Mouse (Mus musculus): ENCODE data around the gene Atad5. TPM values are rescaled to one million over a fixed set of nuclear protein-coding genes. Genes with fewer than 3 reads are reported as not detected.

The Atad5 gene
- polyA plus RNA-seq, 1 experiment from 2014 or later: 17.7 TPM

DNA sequence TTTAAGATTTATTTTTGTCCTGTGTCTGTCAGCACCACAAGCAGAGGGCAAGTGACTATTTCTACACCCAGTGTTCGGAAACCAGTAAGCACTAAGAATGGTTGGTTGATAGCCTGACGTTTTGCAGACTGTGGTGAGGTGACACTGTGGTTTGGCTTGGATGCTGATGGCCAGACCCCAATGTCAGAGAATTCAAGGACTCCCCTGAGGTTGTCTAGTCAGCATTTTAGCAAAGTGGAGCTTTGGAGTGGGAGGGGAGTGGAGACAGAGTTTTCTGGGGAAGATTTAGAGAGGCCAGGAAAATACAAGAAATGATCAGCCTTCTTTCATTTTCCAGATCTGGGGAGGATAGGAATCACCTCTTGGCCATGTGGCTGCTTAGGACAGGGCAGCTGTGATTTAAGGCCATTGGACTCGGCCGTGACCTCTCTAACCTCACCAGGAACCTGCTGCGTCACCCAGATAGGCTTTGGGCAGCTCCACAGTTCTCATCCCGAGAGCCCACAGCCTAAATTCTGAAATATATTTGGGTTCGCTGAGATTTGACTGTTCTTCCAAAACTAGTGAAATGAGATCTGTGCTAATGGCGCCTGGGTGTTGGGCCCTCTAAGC lies 60.3 kb downstream of the Atad5 start:
- peaks cover 17% of the 10 kb centered on the region for H3K27me3 ChIP-seq (ENCODE audit: control insufficient read depth, insufficient read depth, low read length)
- no peak overlapping the region for H3K4me3 ChIP-seq (ENCODE audit: low read depth, low read length)
- H3K9ac ChIP-seq (ENCODE audit: low read depth, low read length): no peak overlapping the region
- H3K27ac ChIP-seq (ENCODE audit: low read depth, low read length): no peak overlapping the region
- DNase-seq (ENCODE audit: low spot score): no peak
- no peak overlapping the region for H3K4me2 ChIP-seq (replicated peaks; ENCODE audit: low read depth, low read length)
- no peaks in the 10 kb centered on the region for H3K4me1 ChIP-seq (replicated peaks; ENCODE audit: control insufficient read depth, insufficient read depth, low read length)
- 87% methylated on average over 8 of the region's 8 CpGs for WGBS
- H3K36me3 ChIP-seq (ENCODE audit: control insufficient read depth, insufficient read depth, low read length): no peaks in the 10 kb centered on the region
- no peak for ATAC-seq (ENCODE audit: low FRiP score)
- no peaks in the 10 kb centered on the region for H3K9me3 ChIP-seq (ENCODE audit: control insufficient read depth, low read length)

DNA sequence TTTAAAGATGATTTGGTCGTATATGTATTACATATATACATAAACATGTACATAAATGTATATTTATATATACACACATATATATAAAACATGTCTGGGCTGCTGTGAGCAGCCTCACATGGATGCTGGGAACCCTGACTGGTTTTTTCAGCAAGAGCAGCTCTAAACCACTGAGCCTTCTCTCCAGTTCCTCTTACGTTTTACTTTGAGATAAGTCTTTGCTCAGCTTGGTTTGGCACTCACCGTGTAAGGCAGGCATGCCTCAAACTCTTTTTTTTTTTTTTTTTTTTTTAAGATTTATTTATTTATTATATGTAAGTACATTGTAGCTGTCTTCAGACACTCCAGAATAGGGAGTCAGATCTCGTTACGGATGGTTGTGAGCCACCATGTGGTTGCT lies 61.4 kb downstream of the Atad5 start:
- Histone ChIP-seq H3K9ac (ENCODE audit: low read depth, low read length) (no peak overlapping the region), H3K9me3 (ENCODE audit: control insufficient read depth, low read length) (no peaks in the 10 kb centered on the region), H3K4me1 (replicated peaks; ENCODE audit: control insufficient read depth, insufficient read depth, low read length) (no peaks in the 10 kb centered on the region), H3K36me3 (ENCODE audit: control insufficient read depth, insufficient read depth, low read length) (no peaks in the 10 kb centered on the region), H3K4me3 (ENCODE audit: low read depth, low read length) (no peak overlapping the region), H3K4me2 (replicated peaks; ENCODE audit: low read depth, low read length) (no peak overlapping the region), H3K27ac (ENCODE audit: low read depth, low read length) (no peak overlapping the region), H3K27me3 (ENCODE audit: control insufficient read depth, insufficient read depth, low read length) (peaks cover 26% of the 10 kb centered on the region)
- DNase-seq (ENCODE audit: low spot score): no peak
- no peak for ATAC-seq (ENCODE audit: low FRiP score)
- WGBS: 81% methylated on average over 5 of the region's 5 CpGs

DNA sequence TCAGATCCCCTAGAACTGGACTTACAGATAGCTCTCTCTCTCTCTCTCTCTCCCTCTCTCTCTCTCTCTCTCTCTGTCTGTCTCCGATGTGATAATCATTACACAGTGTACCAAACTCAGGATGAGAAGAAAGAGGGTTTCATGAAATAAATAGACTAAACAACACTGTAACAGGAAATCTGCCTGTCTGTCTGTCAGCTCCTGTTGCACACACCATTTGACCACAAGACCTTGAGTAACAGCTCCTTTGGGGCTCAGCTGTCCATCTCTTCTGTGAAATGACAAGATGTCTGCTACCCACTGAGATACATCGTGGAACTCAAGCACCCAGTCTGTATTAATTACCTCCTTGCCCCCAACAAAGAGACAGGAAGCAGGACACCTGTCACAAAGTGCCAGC lies 62.3 kb downstream of the Atad5 start:
- Histone ChIP-seq H3K4me1 (replicated peaks; ENCODE audit: control insufficient read depth, insufficient read depth, low read length) (no peaks in the 10 kb centered on the region), H3K27me3 (ENCODE audit: control insufficient read depth, insufficient read depth, low read length) (peaks cover 26% of the 10 kb centered on the region), H3K4me2 (replicated peaks; ENCODE audit: low read depth, low read length) (no peak overlapping the region), H3K9ac (ENCODE audit: low read depth, low read length) (no peak overlapping the region), H3K36me3 (ENCODE audit: control insufficient read depth, insufficient read depth, low read length) (no peaks in the 10 kb centered on the region), H3K4me3 (ENCODE audit: low read depth, low read length) (no peak overlapping the region), H3K9me3 (ENCODE audit: control insufficient read depth, low read length) (no peaks in the 10 kb centered on the region), H3K27ac (ENCODE audit: low read depth, low read length) (no peak overlapping the region)
- DNase-seq (ENCODE audit: low spot score) (no peak), ATAC-seq (ENCODE audit: low FRiP score) (no peak)
- 84% methylated on average over 2 of the region's 2 CpGs for WGBS

DNA sequence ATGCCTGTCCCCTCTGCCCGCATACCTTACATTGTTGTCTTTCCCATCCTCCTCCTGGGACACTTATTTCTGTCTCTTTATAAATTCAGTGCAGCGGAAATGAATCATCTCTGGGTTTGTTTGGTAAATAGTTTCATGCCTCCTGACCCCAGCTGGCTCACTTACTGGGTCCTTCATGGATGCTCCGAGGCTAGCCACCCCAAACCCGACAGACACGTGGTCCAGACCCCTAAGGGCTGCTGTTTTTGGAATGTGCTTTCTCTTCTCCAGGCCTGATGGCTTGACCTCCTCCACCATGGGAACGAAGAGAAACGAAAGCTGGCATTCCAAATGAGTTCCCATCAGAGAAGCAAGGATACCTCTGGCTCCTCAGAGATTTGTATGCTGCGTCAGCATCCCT lies 63.2 kb downstream of the Atad5 start:
- WGBS: 81% methylated on average over 8 of the region's 8 CpGs
- DNase-seq (ENCODE audit: low spot score): no peak
- H3K4me1 ChIP-seq (replicated peaks; ENCODE audit: control insufficient read depth, insufficient read depth, low read length): no peaks in the 10 kb centered on the region
- H3K4me2 ChIP-seq (replicated peaks; ENCODE audit: low read depth, low read length): no peak overlapping the region
- H3K27me3 ChIP-seq (ENCODE audit: control insufficient read depth, insufficient read depth, low read length): peaks cover 26% of the 10 kb centered on the region
- no peak overlapping the region for H3K27ac ChIP-seq (ENCODE audit: low read depth, low read length)
- no peaks in the 10 kb centered on the region for H3K9me3 ChIP-seq (ENCODE audit: control insufficient read depth, low read length)
- H3K36me3 ChIP-seq (ENCODE audit: control insufficient read depth, insufficient read depth, low read length): no peaks in the 10 kb centered on the region
- no peak for ATAC-seq (ENCODE audit: low FRiP score)
- H3K9ac ChIP-seq (ENCODE audit: low read depth, low read length): no peak overlapping the region
- no peak overlapping the region for H3K4me3 ChIP-seq (ENCODE audit: low read depth, low read length)

DNA sequence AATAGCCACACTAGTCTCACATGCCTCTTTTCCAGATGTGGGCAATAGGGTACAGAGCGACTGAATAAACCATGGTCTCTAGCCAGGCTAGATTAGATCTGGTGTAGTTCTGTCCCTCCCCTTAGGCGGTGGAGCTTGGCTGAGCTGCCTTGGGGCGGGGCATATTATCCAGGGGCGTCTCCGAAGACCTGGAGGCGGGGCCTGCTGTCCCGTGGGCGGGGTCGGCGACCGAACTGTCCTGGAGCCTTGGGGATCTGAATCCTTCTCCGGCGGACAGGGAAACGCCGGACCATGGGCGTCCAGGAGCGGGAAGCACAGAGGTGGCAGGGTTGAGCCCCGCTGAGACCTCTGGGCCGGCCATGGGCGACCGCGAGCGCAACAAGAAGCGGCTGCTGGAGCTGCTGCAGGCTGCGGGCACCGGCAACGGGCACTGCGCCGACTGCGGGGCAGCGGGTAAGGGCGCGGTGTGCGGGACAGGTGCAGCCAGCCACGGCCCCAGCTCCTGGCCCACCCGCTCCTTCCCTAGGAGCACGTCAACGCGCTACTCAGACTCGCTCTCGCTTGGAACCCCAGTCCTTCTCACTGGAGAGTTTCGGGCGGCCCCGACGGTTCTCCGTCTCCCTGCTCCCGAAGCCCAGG lies 64.8 kb downstream of the Atad5 start, which contains the start of gene Adap2:
Gene Adap2, plus strand, starts transcription at position 249 of the 639 bp plus-strand sequence.
- Histone ChIP-seq H3K4me1 (replicated peaks; ENCODE audit: control insufficient read depth, insufficient read depth, low read length) (no peaks in the 10 kb centered on the region), H3K36me3 (ENCODE audit: control insufficient read depth, insufficient read depth, low read length) (no peaks in the 10 kb centered on the region), H3K9me3 (ENCODE audit: control insufficient read depth, low read length) (no peaks in the 10 kb centered on the region), H3K27me3 (ENCODE audit: control insufficient read depth, insufficient read depth, low read length) (peaks cover 26% of the 10 kb centered on the region), H3K9ac (ENCODE audit: low read depth, low read length) (peak within 1 kb of the TSS; percentile 40), H3K27ac (ENCODE audit: low read depth, low read length) (no peak within 1 kb of the TSS), H3K4me2 (replicated peaks; ENCODE audit: low read depth, low read length) (peak within 1 kb of the TSS; percentile 60), H3K4me3 (ENCODE audit: low read depth, low read length) (peak within 1 kb of the TSS; percentile 46)
- WGBS: 2% methylated on average over 46 of the region's 47 CpGs
- peak; percentile 64; the same call in 1 of the 2 replicates for ATAC-seq (ENCODE audit: low FRiP score)
- peak; percentile 78 for DNase-seq (ENCODE audit: low spot score)

DNA sequence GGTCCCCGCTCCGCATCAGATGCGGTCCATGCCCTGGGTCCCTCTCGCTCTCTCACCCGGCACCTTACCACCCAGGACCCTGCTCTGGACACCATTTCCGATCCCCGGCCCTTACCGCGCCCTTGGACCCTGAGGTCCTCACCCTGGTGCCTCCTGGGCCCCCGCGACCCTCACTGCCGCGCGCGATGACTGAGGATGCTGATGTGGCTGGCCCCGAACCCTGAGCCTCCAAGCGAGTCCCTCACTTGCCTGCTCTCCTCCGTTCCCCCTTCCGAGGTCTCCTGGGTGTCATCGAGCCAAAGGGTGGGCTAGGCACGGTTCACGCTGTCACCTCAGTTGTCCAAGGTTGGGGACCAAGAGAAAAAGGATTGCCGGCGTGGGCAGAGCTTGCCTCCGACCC lies 65.3 kb downstream of the Atad5 start:
- 23% methylated on average over 25 of the region's 25 CpGs for WGBS
- peaks cover 26% of the 10 kb centered on the region for H3K27me3 ChIP-seq (ENCODE audit: control insufficient read depth, insufficient read depth, low read length)
- no peak overlapping the region for H3K27ac ChIP-seq (ENCODE audit: low read depth, low read length)
- no peak overlapping the region for H3K9ac ChIP-seq (ENCODE audit: low read depth, low read length)
- peak overlapping the region; percentile 46 for H3K4me3 ChIP-seq (ENCODE audit: low read depth, low read length)
- no peak for DNase-seq (ENCODE audit: low spot score)
- no peak for ATAC-seq (ENCODE audit: low FRiP score)
- H3K4me1 ChIP-seq (replicated peaks; ENCODE audit: control insufficient read depth, insufficient read depth, low read length): no peaks in the 10 kb centered on the region
- no peaks in the 10 kb centered on the region for H3K9me3 ChIP-seq (ENCODE audit: control insufficient read depth, low read length)
- peak overlapping the region; percentile 60 for H3K4me2 ChIP-seq (replicated peaks; ENCODE audit: low read depth, low read length)
- H3K36me3 ChIP-seq (ENCODE audit: control insufficient read depth, insufficient read depth, low read length): no peaks in the 10 kb centered on the region

DNA sequence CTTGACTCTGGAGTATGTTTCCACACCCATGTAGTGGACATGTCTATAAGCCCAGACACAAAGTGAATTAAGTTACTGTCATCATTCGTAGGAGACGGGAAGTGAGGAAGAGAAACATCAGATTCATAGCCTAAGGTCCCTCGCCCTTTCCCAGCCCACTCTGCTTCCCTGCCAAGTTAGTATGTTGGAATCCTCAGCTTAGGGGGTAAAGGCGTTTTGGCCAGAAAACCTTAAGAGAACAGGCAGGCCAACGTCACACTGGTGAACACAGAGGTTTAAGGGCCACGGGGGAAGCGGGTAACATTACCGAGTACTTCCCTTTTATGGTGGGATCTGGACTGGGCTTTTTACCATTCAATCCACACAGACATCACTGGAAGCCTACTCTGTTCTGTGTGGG lies 66.3 kb downstream of the Atad5 start:
- Histone ChIP-seq H3K4me3 (ENCODE audit: low read depth, low read length) (no peak overlapping the region), H3K27ac (ENCODE audit: low read depth, low read length) (no peak overlapping the region), H3K4me1 (replicated peaks; ENCODE audit: control insufficient read depth, insufficient read depth, low read length) (no peaks in the 10 kb centered on the region), H3K36me3 (ENCODE audit: control insufficient read depth, insufficient read depth, low read length) (no peaks in the 10 kb centered on the region), H3K4me2 (replicated peaks; ENCODE audit: low read depth, low read length) (no peak overlapping the region), H3K9me3 (ENCODE audit: control insufficient read depth, low read length) (no peaks in the 10 kb centered on the region), H3K9ac (ENCODE audit: low read depth, low read length) (no peak overlapping the region), H3K27me3 (ENCODE audit: control insufficient read depth, insufficient read depth, low read length) (peaks cover 26% of the 10 kb centered on the region)
- WGBS: 91% methylated on average over 8 of the region's 8 CpGs
- DNase-seq (ENCODE audit: low spot score): no peak
- no peak for ATAC-seq (ENCODE audit: low FRiP score)

DNA sequence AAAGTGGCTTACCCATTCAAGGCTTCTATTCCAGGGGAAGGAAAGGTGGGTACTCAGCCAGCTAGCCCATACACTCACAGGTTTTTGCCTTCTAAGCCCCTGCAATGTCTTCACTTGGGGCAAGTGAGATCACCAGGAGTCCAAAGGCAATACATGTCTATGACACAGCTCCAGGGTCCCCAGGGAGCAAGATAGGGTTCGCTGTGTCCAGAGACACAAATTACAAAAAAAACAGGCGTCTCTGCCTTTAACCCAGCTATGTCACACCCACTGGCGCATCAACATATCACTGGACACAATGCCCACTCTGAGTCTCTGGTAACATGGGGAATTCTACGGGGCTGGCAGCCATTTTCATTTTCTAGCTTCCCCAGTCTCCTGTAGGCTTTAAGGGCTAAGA lies 66.8 kb downstream of the Atad5 start:
- Histone ChIP-seq H3K36me3 (ENCODE audit: control insufficient read depth, insufficient read depth, low read length) (no peaks in the 10 kb centered on the region), H3K9ac (ENCODE audit: low read depth, low read length) (no peak overlapping the region), H3K9me3 (ENCODE audit: control insufficient read depth, low read length) (no peaks in the 10 kb centered on the region), H3K27me3 (ENCODE audit: control insufficient read depth, insufficient read depth, low read length) (peaks cover 26% of the 10 kb centered on the region), H3K4me2 (replicated peaks; ENCODE audit: low read depth, low read length) (no peak overlapping the region), H3K4me3 (ENCODE audit: low read depth, low read length) (no peak overlapping the region), H3K4me1 (replicated peaks; ENCODE audit: control insufficient read depth, insufficient read depth, low read length) (no peaks in the 10 kb centered on the region), H3K27ac (ENCODE audit: low read depth, low read length) (no peak overlapping the region)
- 85% methylated on average over 4 of the region's 4 CpGs for WGBS
- ATAC-seq (ENCODE audit: low FRiP score): no peak
- DNase-seq (ENCODE audit: low spot score): no peak

DNA sequence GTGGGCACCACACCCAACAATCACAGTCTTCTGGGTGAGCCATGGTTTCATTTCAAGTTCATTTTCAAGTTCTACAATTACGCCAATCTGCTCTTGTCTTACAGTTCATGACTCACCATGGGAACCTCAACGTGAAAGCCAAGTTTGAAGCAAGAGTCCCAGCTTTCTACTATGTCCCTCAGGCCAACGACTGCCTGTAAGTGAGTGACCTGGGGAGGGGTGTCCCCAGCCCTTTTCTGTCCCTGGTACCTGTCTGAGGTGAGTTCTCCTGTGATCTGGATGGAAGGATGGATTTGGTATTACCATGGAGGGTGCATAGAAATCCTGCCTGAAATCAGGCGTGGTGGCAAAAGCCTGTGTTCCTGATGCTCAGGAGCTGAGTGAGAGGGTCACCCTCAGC lies 67.6 kb downstream of the Atad5 start:
- peaks cover 26% of the 10 kb centered on the region for H3K27me3 ChIP-seq (ENCODE audit: control insufficient read depth, insufficient read depth, low read length)
- ATAC-seq (ENCODE audit: low FRiP score): no peak

More for the DNA sequence above, 67.6 kb downstream of the Atad5 start:
- Histone ChIP-seq H3K4me1 (replicated peaks; ENCODE audit: control insufficient read depth, insufficient read depth, low read length) (no peaks in the 10 kb centered on the region), H3K9ac (ENCODE audit: low read depth, low read length) (no peak overlapping the region), H3K9me3 (ENCODE audit: control insufficient read depth, low read length) (no peaks in the 10 kb centered on the region), H3K4me3 (ENCODE audit: low read depth, low read length) (no peak overlapping the region), H3K36me3 (ENCODE audit: control insufficient read depth, insufficient read depth, low read length) (no peaks in the 10 kb centered on the region), H3K27ac (ENCODE audit: low read depth, low read length) (no peak overlapping the region), H3K4me2 (replicated peaks; ENCODE audit: low read depth, low read length) (no peak overlapping the region)
- 77% methylated on average over 4 of the region's 4 CpGs for WGBS
- no peak for DNase-seq (ENCODE audit: low spot score)
